In genomic region chr15:86520201-86520600, GRCm38 (mm10) we compare ENCODE assay signal across 25 mouse cellular contexts.
DNase-seq lines count a peak whose midpoint lies in the region; ATAC-seq lines count a peak whose summit lies in the region.
"Had no signal": no experiment of that assay in that cellular context is flagged by ENCODE, and none has a peak within 500 bp of the region (broad histone marks: within the 10 kb centered on the region; RNA-seq: fewer than 3 reads in every experiment).

No protein-coding gene starts in this region.

- no peaks in the 10 kb centered on the region for H3K36me3 ChIP-seq in heart, embryonic 10.5 days
- H3K36me3 ChIP-seq in midbrain, embryonic 10.5 days = no peaks in the 10 kb centered on the region
- H3K36me3 ChIP-seq in midbrain, embryonic 15.5 days (replicated peaks) = no peaks in the 10 kb centered on the region
- H3K36me3 ChIP-seq: embryonic facial prominence, embryonic 12.5 days; hindbrain, embryonic 13.5 days had no signal

- no peak overlapping the region for H3K9ac ChIP-seq in midbrain, embryonic 15.5 days
- H3K9ac ChIP-seq: embryonic facial prominence, embryonic 12.5 days; forebrain, embryonic 13.5 days; forebrain, postnatal 0 days; hindbrain, embryonic 13.5 days had no signal

- WGBS in heart, embryonic 10.5 days = 84% methylated on average over 4 of the region's 4 CpGs
- WGBS in midbrain, embryonic 10.5 days = 73% methylated on average over 4 of the region's 4 CpGs
- WGBS in midbrain, embryonic 15.5 days = 39% methylated on average over 4 of the region's 4 CpGs

- H3K4me2 ChIP-seq in midbrain, embryonic 15.5 days = no peak overlapping the region
- H3K4me2 ChIP-seq: embryonic facial prominence, embryonic 12.5 days; forebrain, embryonic 13.5 days; heart, embryonic 11.5 days; hindbrain, embryonic 13.5 days had no signal

- ATAC-seq in midbrain, embryonic 15.5 days (replicated peaks) = no peak
- ATAC-seq: CD4-positive, CD25-positive, alpha-beta regulatory T cell, adult 4 months; forebrain, embryonic 13.5 days; forebrain, postnatal 0 days; hindbrain, postnatal 0 days; intestine, postnatal 0 days had no signal

- DNase-seq in heart, adult 11 months = peak; percentile 44
- no peak for DNase-seq in heart, embryonic 10.5 days (ENCODE audit: low spot score)
- DNase-seq in midbrain, embryonic 10.5 days (ENCODE audit: low spot score) = peak; percentile 11
- DNase-seq in hindlimb bud, embryonic 11.5 days (ENCODE audit: extremely low spot score, low read depth, low spot score) = peak; percentile 41
- DNase-seq in gastrocnemius, postnatal 36 days = no peak
- DNase-seq: adrenal gland, adult 2 months; adrenal gland, postnatal 14 days; cerebellum, adult 11 months; cerebellum, adult 8-10 months; cerebellum, postnatal 10 days; cerebellum, postnatal 36 days; embryo, embryonic 11 days; forebrain, postnatal 0 days; gastrocnemius, adult 2 months; gastrocnemius, postnatal 14 days; heart, adult 2 months had no signal

- no peak overlapping the region for H3K27ac ChIP-seq in heart, embryonic 10.5 days
- no peak overlapping the region for H3K27ac ChIP-seq in midbrain, embryonic 10.5 days (replicated peaks)
- H3K27ac ChIP-seq in midbrain, embryonic 15.5 days = no peak overlapping the region
- H3K27ac ChIP-seq: embryonic facial prominence, embryonic 12.5 days; forebrain, embryonic 13.5 days; gastrocnemius, adult 2 months; heart, adult 2 months; hindbrain, embryonic 13.5 days; hindbrain, postnatal 0 days had no signal

- no peaks in the 10 kb centered on the region for H3K27me3 ChIP-seq in heart, embryonic 10.5 days (ENCODE audit: insufficient read depth, poor library complexity, severe bottlenecking)
- no peaks in the 10 kb centered on the region for H3K27me3 ChIP-seq in midbrain, embryonic 10.5 days (ENCODE audit: low read depth, poor library complexity, severe bottlenecking)
- H3K27me3 ChIP-seq in midbrain, embryonic 15.5 days (replicated peaks) = no peaks in the 10 kb centered on the region
- H3K27me3 ChIP-seq: embryonic facial prominence, embryonic 12.5 days; forebrain, embryonic 13.5 days; hindbrain, embryonic 13.5 days had no signal

- no peak overlapping the region for H3K4me3 ChIP-seq in heart, embryonic 10.5 days
- no peak overlapping the region for H3K4me3 ChIP-seq in midbrain, embryonic 10.5 days
- no peak overlapping the region for H3K4me3 ChIP-seq in midbrain, embryonic 15.5 days
- H3K4me3 ChIP-seq: embryonic facial prominence, embryonic 12.5 days; erythroblast, embryonic 14.5 days; forebrain, embryonic 13.5 days; gastrocnemius, adult 2 months; heart, adult 2 months; hindbrain, embryonic 13.5 days had no signal

- no peaks in the 10 kb centered on the region for H3K9me3 ChIP-seq in heart, embryonic 10.5 days
- no peaks in the 10 kb centered on the region for H3K9me3 ChIP-seq in midbrain, embryonic 10.5 days (replicated peaks)
- no peaks in the 10 kb centered on the region for H3K9me3 ChIP-seq in midbrain, embryonic 15.5 days
- H3K9me3 ChIP-seq: embryonic facial prominence, embryonic 12.5 days; forebrain, embryonic 13.5 days had no signal

- no peaks in the 10 kb centered on the region for H3K4me1 ChIP-seq in heart, embryonic 10.5 days
- no peaks in the 10 kb centered on the region for H3K4me1 ChIP-seq in midbrain, embryonic 10.5 days
- H3K4me1 ChIP-seq in midbrain, embryonic 15.5 days = no peaks in the 10 kb centered on the region
- H3K4me1 ChIP-seq: embryonic facial prominence, embryonic 12.5 days; forebrain, embryonic 13.5 days; hindbrain, embryonic 13.5 days had no signal

- intact Hi-C loops in gastrocnemius, postnatal 36 days (cut with DNase I) = no loop called here

Comparison
In these comparisons a context has a peak if more than half of its experiments do, and no peak if none do; other contexts are left out.
1. DNase-seq: peak in heart, adult 11 months (single experiment), midbrain, embryonic 10.5 days (single experiment) and hindlimb bud, embryonic 11.5 days (single experiment); none in heart, embryonic 10.5 days (single experiment) and gastrocnemius, postnatal 36 days (0 of 2).